Mouse (Mus musculus) limb, embryonic 14.5 days (tissue): ENCODE measurements at regions not wholly inside any gene's neighbourhood (a gene's known extent, or its start where the extent isn't known, plus 50 kb on each side); places are given as distances from the start of the nearest gene placed in this dataset.

Experiments
- ATAC-seq: fragments of 200-750 bp; cut with Nextera tagmentation; 2 replicates; pipeline ENCODE4 v1.8.0; 2017; ENCODE audit warnings: low read depth, moderate number of reproducible peaks, moderate TSS enrichment; ENCODE audit not compliant: low FRiP score
- DNase-seq: peaks from one replicate; pipeline ENCODE4 v3.0.0-alpha.2; 2015; ENCODE audit warnings: low spot score
- H3K27ac ChIP-seq: fragments of 300-500 bp; sonication (generic); replicated peaks from 2 replicates; pipeline ENCODE4 v1.5.1; 2014; ENCODE audit warnings: low read depth, mild to moderate bottlenecking, low read length, moderate library complexity, mixed read lengths
- H3K27me3 ChIP-seq: fragments of 300-500 bp; sonication (generic); 2 replicates; pipeline ENCODE4 v1.6.1; 2014; ENCODE audit warnings: low read length, mixed read lengths; ENCODE audit not compliant: control insufficient read depth, insufficient read depth
- H3K36me3 ChIP-seq: fragments of 300-500 bp; sonication (generic); 2 replicates; pipeline ENCODE4 v1.6.1; 2014; ENCODE audit warnings: mild to moderate bottlenecking, low read length, moderate library complexity, mixed read lengths; ENCODE audit not compliant: control insufficient read depth, insufficient read depth
- H3K4me1 ChIP-seq: fragments of 300-500 bp; sonication (generic); 2 replicates; pipeline ENCODE4 v1.6.1; 2014; ENCODE audit warnings: antibody characterized with exemption, low read length, mixed read lengths; ENCODE audit not compliant: control insufficient read depth, insufficient read depth
- H3K4me2 ChIP-seq: fragments of 300-500 bp; sonication (generic); replicated peaks from 2 replicates; pipeline ENCODE4 v1.6.1; 2014; ENCODE audit warnings: low read depth, mild to moderate bottlenecking, low read length, moderate library complexity; ENCODE audit not compliant: severe bottlenecking
- H3K4me3 ChIP-seq: fragments of 300-500 bp; sonication (generic); replicated peaks from 2 replicates; pipeline ENCODE4 v1.5.1; 2014; ENCODE audit warnings: low read length
- H3K9ac ChIP-seq: fragments of 300-500 bp; sonication (generic); 2 replicates; pipeline ENCODE4 v1.6.1; 2014; ENCODE audit warnings: mild to moderate bottlenecking, low read depth, low read length, moderate library complexity; ENCODE audit not compliant: severe bottlenecking
- H3K9me3 ChIP-seq: fragments of 300-500 bp; sonication (generic); 2 replicates; pipeline ENCODE4 v1.6.1; 2016; ENCODE audit warnings: low read length; ENCODE audit not compliant: control insufficient read depth
- POLR2A ChIP-seq: fragments of 200-500 bp; IDR thresholded peaks from 2 replicates; pipeline ENCODE4 v1.8.0; 2012; ENCODE audit warnings: inconsistent platforms, mild to moderate bottlenecking, moderate library complexity, borderline replicate concordance; ENCODE audit not compliant: insufficient read depth, insufficient read length; ENCODE audit errors: extremely low read depth
- WGBS: fragments of 180-500 bp; shearing (Covaris S2); extraction: QIAGEN DNeasy Blood & Tissue Kit; methylation state at CpG from one replicate; pipeline ENCODE4 v1.1.7; 2014; 5-methylcytosine and 5-hydroxymethylcytosine counted together

- H3K9me3 ChIP-seq = no peaks in the 10 kb centered on the region
- H3K9ac ChIP-seq = no peak overlapping the region
- H3K27me3 ChIP-seq = no peaks in the 10 kb centered on the region
- ATAC-seq (no peak), DNase-seq (no peak)
- 52% methylated on average over 4 of the region's 4 CpGs for WGBS
- no peak for TF ChIP-seq POLR2A
- no peak overlapping the region for H3K27ac ChIP-seq
- H3K4me2 ChIP-seq = no peak overlapping the region
- H3K4me3 ChIP-seq = no peak overlapping the region
- H3K4me1 ChIP-seq = no peaks in the 10 kb centered on the region
- H3K36me3 ChIP-seq = no peaks in the 10 kb centered on the region
Measured at GRCm38 (mm10) chrX:21424797-21425196, 59.5 kb upstream of the Agtr2 start.

DNA sequence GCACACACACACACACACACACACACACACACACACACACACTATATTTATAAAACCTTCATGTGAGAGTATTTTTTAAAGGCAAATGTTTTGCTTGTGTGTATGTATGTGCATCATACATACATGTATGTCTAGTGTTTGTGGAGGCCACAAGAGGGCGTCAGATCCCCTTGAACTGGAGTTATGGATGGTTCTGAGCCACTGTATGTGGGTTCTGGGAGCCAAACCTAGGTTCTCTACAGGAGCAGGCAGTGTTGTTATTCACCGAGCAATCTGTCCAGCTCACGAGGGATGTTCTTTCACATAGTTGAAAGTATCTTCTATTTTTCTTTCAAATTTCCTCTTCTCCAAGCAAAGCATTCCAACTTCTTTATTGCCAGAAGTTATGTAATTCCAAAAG, 56.3 kb upstream of the Agtr2 start:
- WGBS = 64% methylated on average over 3 of the region's 3 CpGs
- no peak overlapping the region for H3K27ac ChIP-seq
- TF ChIP-seq POLR2A = no peak
- H3K27me3 ChIP-seq = no peaks in the 10 kb centered on the region
- H3K4me2 ChIP-seq = no peak overlapping the region
- no peak overlapping the region for H3K4me3 ChIP-seq
- H3K4me1 ChIP-seq = no peaks in the 10 kb centered on the region
- H3K36me3 ChIP-seq = no peaks in the 10 kb centered on the region
- H3K9me3 ChIP-seq = no peaks in the 10 kb centered on the region
- no peak for DNase-seq
- H3K9ac ChIP-seq = no peak overlapping the region
- no peak for ATAC-seq

GRCm38 (mm10) chrX:21433501-21433900, 50.8 kb upstream of the Agtr2 start:
- Histone ChIP-seq H3K27ac (no peak overlapping the region), H3K9ac (no peak overlapping the region), H3K4me2 (no peak overlapping the region), H3K9me3 (no peaks in the 10 kb centered on the region), H3K4me1 (no peaks in the 10 kb centered on the region), H3K27me3 (no peaks in the 10 kb centered on the region), H3K36me3 (no peaks in the 10 kb centered on the region), H3K4me3 (no peak overlapping the region)
- no peak for TF ChIP-seq POLR2A
- DNase-seq (no peak), ATAC-seq (no peak)
